Mouse (Mus musculus) 416B (cell line): ENCODE results near the gene Pla2g2f.
A peak's percentile ranks its signal among the peaks of the same experiment; 100 is the strongest.

ENCODE experiments used
- DNase-seq: peaks from one replicate; pipeline ENCODE4 v3.0.0; 2011; ENCODE audit warnings: low read depth

Gene Pla2g2f

DNA sequence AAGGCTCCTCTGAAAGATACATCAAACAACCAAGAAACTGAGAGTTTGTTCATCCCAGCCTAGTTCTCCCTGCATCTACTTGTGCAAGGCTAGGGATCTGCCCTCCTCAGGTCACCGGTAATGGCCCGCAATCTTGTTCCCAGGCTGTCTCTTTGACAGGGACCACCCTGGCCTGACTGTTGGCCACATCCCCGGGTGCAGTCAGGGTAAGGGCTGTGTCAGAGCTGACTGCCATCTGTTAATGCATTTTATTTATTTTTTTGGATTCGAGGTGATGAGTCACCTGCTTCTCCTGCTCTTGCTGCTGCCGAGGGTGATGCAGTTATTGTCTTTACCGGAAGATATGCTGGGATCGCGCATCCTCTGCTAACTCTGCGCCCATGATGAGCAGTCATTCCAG is 40.7 kb downstream of the Pla2g2f start:
- no peak for DNase-seq

DNA sequence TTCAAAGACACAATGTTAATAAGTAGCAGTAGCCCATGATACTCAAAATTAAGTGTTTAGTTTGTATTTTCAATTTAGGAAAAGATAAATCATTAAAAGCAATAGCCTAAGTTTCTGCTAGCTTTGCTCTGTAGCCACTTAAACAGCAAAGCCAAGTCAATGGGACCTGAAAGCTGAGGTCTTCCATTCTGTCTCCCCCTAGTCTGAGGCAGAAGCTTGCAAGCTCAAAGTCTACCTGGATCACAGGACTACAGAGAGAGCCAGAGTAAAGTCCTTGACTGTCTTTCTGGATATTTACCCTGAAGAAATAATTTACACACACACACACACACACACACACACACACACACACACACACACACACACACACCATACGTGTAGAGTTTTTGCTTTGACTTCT is 43.2 kb downstream of the Pla2g2f start:
- DNase-seq: no peak

DNA sequence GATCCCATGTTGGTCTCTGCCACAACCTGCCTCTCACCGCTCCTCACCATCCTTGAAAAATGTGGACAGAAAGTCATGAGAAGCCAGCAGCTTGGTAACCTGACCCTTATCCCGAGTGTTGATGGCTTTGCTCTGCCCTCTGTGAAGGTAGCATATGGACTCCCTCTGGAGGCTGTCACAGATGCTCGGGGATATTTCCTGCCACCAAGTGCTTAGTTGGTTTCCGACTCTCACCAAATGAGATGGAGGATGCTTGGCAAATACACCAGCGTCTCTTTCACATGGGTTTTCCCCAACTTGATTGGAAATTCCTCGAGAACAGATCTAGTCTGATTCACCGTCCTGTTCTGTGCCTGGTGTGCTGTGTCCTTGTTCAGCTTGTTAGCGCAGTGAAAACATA is 44.8 kb downstream of the Pla2g2f start:
- DNase-seq: no peak

DNA sequence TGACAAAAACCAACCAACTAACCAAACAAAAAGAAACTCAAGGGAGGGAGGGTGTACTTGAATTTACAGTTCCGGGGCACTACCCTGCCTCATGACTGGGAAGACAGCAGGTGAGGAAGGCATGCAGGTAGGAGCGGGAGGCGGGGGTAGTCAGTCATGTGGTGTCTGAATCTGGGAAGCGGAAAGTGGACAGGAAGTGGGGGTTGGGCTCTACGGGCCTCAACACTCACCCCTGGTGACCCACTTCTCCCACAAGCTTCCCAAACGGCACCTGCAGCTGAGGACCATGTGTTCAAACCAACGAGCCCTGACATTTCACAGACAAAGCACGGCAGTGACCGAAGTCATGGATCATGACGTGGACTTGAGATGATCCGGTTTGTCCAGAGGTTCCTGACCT is 45.3 kb downstream of the Pla2g2f start:
- peak; percentile 48 for DNase-seq

DNA sequence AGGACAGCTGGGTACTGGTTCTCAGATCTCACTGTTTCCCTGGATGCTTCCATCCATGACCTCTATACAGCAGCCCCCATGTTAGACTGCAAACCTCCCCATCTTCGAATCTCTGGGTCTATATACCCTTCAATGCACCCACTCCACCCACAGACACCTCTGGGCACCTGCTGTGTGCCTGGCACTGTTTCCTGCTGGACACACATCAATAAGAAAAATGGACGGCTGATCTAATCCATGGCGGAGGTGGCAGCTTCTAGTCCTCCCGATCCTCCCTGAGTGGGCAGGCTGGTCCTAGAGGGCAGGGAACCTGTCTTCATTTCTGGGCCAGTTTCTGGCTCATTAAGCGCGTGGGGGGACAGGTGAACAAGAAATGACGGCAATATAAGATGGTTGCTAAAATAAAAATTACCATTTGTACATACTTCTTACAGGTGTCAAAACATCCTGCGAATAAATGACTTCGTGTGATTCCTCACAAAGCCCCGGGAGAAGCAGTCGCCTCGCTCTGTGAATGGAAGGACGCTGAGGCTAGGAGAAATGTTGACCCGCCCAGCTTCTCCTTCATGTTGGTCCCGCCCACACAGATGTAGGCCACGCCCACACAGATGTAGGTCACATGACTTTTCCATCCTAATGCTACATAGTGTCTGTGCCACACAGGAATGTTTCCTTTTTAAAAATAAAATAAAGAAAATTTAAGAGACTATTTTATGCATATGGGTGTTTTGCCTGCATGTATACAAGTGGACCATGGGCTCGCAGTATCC is 46.2 kb downstream of the Pla2g2f start:
- DNase-seq: no peak

DNA sequence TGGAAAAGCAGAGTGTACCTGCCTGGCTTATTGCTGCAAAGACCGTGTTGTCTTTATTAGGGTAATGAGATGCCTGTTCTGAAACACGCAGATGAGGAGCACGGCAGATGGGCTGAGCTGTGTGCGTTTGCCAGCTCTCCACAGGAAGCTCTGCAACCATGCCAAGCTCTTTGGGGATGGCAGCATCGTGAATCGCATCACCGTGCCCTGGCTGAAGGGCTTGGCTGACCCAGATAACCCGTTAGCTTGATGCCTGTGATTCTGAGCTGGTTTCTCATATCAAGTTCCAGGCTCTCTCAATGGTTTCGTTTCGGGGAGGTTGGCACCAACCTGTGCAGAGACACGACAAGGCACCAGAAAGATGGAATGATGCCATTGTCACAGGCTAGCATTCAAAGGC is 46.8 kb downstream of the Pla2g2f start:
- DNase-seq: no peak

DNA sequence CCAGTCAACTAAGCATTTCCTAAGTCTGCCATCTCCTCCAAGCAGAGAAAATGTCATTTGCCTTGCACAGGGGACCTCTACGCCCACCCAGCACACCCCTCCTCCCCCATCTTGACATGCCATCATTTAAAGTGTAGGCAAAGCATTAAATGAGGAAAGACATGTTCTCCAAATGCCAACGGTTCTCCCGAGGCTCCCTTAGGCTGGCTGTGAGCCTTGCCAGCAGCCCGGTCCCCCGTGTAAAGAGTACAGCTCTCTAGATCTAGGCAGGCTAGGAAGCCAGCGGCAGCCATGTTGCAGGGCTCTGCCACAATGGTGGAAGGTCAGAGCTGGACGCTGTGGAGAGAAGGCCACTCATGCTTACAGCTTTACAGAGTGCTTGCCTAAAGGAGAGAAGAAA is 47.5 kb downstream of the Pla2g2f start:
- DNase-seq: no peak

DNA sequence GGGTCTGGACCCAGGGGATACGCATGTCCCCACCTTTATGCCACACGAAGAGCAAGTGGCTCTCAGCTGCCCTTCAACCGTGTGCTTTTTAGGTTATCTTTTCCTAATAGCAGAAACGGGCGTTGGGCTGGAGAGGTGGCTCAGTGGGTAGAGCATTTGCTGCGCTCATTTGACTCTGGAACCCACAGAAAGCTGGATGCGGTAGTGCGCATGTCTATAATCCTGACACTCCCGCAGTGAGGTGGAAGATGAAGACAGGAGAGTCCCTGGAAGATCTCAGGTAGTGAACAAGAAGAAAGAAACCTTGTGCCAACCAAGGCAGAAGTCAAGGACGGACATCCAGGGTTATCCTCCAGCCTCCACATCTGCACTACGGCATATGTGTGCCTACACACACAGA is 48.2 kb downstream of the Pla2g2f start:
- no peak for DNase-seq

DNA sequence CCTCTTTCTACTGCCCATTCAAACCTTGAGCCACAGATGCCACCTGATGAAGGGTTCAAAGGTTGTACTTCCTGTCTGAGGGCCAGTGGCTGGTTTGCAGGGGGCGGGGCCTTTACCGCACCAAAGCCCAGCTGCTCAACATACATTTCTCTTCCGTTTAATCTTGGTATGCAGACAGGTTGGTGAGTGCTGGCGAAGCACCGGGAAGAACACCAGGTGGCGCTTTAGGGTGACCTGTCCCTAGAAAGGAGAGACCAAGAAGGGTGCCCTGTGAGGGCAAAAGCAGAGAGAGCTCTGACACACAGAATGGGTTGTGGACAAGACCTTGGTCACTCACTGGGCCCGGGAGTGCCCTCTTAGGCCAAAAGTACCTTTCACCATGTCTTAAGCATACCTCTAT is 48.8 kb downstream of the Pla2g2f start:
- peak; percentile 74 for DNase-seq

DNA sequence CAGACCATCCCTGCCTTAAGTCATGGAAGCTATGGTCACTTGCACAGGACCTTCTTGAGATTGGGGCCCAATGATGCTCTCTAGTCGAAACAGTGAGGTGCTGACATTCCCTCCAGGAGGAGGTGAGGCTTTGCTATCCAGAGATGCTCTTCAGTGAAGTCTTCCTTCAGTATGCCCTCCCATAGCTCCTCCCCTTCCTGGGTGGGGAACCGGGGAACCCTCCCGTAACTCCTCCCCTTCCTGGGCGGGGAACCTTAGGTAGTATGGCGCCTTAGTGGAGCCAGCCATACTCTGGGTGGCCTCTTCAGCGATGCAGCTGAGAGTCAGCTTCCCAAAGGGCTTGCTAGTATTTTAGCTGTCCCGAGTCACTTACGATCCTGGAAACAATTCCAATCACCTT is 50.8 kb downstream of the Pla2g2f start:
- DNase-seq: no peak

DNA sequence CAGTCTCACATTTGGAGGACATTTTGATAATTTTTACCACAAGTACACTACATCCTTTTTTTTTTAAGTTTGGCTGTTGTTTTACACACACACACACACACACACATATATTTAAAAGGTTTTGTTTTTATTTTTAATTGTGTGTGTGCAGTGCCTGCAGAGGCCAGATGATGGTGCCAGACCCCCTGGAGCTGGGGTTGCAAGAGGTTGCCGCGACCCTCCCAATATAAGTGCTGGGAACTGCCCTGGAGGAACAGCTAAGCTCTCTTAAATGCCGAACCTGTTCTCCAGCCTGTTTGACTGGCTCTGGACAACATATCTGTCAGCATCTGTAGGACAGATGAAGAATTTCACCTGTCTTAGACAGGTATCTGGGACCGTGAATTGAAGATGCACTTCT is 53.3 kb downstream of the Pla2g2f start:
- DNase-seq: no peak

DNA sequence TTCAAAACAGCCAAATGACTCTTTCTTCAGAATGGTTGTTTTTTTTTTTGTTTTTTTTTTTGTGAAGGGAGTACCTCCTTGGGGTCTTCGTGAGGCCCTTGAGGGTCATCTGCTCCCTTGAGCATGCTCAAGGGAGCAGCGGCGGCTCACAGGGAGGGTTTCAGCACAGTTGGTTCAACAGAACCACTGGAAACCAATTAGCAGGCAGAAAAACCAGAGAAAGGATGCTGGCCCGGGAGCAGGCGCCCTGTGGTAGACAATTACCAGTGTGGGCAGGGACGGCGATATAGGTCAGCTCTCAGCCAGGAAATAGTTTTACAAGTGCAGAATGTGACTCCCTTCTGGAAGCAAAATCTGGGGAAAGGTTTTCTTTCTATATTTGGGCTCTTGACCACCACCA is 53.8 kb downstream of the Pla2g2f start:
- no peak for DNase-seq

DNA sequence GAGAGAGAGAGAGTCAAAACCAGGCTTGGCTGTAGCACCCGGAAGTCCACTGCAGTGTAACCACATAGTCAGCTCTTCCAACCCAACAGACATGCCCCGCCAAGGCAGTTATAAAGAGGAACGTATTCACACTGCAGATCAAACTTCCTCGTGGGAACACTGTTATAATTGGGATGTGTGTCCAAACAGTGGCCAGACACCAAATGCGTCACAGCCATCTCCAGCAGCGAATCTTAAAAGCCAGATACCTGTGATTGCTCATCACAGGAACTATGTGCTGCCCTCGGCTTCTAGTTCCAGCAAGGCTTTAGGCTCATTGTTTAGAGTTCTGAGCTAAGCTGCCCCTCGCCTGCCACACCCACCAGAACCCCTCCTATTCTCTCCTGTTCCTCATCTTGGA is 54.9 kb downstream of the Pla2g2f start:
- DNase-seq: peak; percentile 15

DNA sequence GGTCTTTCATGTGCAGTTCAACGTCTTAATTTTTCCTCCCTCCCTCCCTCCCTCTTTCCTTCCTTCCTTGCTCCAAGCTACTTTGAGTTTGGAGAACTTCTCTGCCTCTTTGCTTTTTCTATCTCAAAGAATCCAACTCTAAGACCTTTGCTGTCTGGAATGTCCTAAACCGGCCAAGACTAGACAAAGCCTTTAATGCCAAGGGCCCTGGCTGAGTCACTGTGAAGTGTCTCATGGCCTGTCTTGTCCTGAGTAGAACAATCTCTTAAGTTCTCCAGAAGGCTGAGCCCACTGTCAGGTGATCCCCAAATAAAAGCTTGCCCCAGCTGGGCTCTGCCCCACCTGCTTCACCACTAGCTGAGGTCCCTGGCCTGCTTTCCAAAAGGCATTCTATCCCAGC is 55.4 kb downstream of the Pla2g2f start:
- no peak for DNase-seq

DNA sequence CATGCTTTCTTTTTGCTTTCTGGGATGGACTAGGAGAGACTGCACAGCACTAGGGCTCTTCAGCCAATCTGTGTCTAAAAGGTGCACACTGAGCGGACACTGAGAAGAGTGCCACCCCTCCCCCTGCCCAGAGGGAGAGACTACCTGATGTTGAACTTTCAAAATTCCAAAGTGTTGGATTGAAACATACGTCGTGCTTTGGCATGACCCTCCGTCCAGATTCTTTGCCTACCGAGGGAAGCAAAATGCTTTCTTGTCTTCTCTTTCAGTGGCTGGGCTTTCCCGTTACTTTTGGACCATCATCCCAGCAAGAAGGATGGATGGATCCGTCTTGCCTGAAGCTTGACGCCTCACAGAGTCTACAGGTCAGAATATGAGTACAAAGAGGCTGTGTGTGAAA is 56.3 kb downstream of the Pla2g2f start:
- DNase-seq: no peak
